Mouse (Mus musculus) ES-E14 (cell line): Measurements from ENCODE around the gene Gnb3. TPM values are rescaled to one million over a fixed set of nuclear protein-coding genes. Genes with fewer than 3 reads are reported as not detected.

Experiments
- DNase-seq: peaks from one replicate; pipeline ENCODE4 v3.0.0-alpha.2; 2013; ENCODE audit warnings: low read depth, low spot score
- H3K27ac ChIP-seq: 2 replicates; pipeline ENCODE4 v1.5.1; 2012; ENCODE audit warnings: low read depth, mild to moderate bottlenecking, low read length, moderate library complexity, mixed read lengths; ENCODE audit not compliant: poor library complexity, insufficient read depth, severe bottlenecking
- H3K36me3 ChIP-seq: 2 replicates; pipeline ENCODE4 v1.6.1; 2012; ENCODE audit warnings: mild to moderate bottlenecking, low read length, moderate library complexity, mixed read lengths; ENCODE audit not compliant: control insufficient read depth, poor library complexity, insufficient read depth, severe bottlenecking
- H3K4me1 ChIP-seq, 2 experiments: fragments of 150-350 bp in 1 of 2; sonication (generic) in 1 of 2; 2 replicates each; pipeline ENCODE4 v1.6.1; 2012; ENCODE audit warnings: low read length in 2 of 2, mild to moderate bottlenecking in 1 of 2, mixed read lengths in 1 of 2; ENCODE audit not compliant: control insufficient read depth in 2 of 2, insufficient read depth in 2 of 2, poor library complexity in 1 of 2
- H3K4me3 ChIP-seq, 2 experiments: fragments of 150-350 bp in 1 of 2; sonication (generic) in 1 of 2; 2 replicates each; pipeline ENCODE4 v1.5.1; 2012; ENCODE audit warnings: low read length in 2 of 2, low read depth in 1 of 2, mild to moderate bottlenecking in 1 of 2, mixed read lengths in 1 of 2; ENCODE audit not compliant: insufficient read depth in 1 of 2, poor library complexity in 1 of 2, severe bottlenecking in 1 of 2
- H3K9ac ChIP-seq: 2 replicates; pipeline ENCODE4 v1.6.1; 2012; ENCODE audit warnings: low read depth, mild to moderate bottlenecking, low read length, mixed read lengths; ENCODE audit not compliant: poor library complexity, insufficient read depth, severe bottlenecking
- H3K9me3 ChIP-seq: fragments of 150-350 bp; sonication (generic); 2 replicates; pipeline ENCODE4 v1.6.1; 2012; ENCODE audit warnings: low read depth, mild to moderate bottlenecking, low read length; ENCODE audit not compliant: control insufficient read depth, insufficient read depth
- CHD2 ChIP-seq: IDR thresholded peaks from 2 replicates; pipeline ENCODE4 v1.6.1; 2014; ENCODE audit warnings: mild to moderate bottlenecking, low read depth, low read length, inconsistent platforms
- HCFC1 ChIP-seq: IDR thresholded peaks from 2 replicates; pipeline ENCODE4 v1.6.1; 2012; ENCODE audit warnings: low read length, inconsistent platforms, borderline replicate concordance; ENCODE audit not compliant: insufficient read depth
- MAFK ChIP-seq: IDR thresholded peaks from 2 replicates; pipeline ENCODE4 v1.6.1; 2014; ENCODE audit warnings: mild to moderate bottlenecking, low read depth, low read length, inconsistent platforms; ENCODE audit not compliant: insufficient read depth
- ZC3H11A ChIP-seq: IDR thresholded peaks from 2 replicates; pipeline ENCODE4 v1.6.1; 2012; ENCODE audit warnings: low read depth, mild to moderate bottlenecking, inconsistent platforms, low read length, borderline replicate concordance
- ZNF384 ChIP-seq: IDR thresholded peaks from 2 replicates; pipeline ENCODE4 v1.6.1; 2012; ENCODE audit warnings: low read depth, low read length, inconsistent platforms
- in situ Hi-C, 2 experiments: fragments of 600-800 bp; cut with MboI; formaldehyde crosslinking; loops; one replicate each; pipeline ENCODE4 v1.15.1; 2025; ENCODE audit warnings: low sequenced_read_pairs in 2 of 2, inconsistent platforms in 1 of 2; ENCODE audit not compliant: unreplicated experiment in 2 of 2
- total RNA-seq: library from RNA; depleted of rRNA; stranded (reverse); fragments of 300-350 nt; gene quantifications from 2 replicates; pipeline ENCODE4 v1.2.3, GENCODE M21; 2012

The Gnb3 gene
- total RNA-seq, 1 experiment, result not detected

DNA sequence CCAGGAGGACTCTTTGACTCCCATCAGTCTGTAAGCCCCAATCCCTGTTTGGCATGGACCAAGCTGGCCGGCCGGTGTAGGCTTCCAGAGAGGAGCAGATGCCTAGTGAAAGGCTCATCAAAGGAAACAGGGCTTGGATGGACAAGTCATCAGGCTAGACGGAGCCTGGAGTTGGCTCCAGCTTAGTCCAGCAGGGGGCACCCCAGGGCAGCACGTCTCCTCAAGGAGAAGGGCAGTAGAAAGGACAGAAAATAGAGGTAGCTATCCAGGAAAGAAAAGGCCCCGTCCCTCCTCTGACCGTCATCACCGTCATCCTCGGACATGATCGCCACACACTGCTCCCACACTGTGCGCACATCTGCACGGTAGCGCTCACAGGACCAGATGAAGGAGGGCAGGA, 19.6 kb upstream of the Gnb3 start:
- peak; percentile 68 for DNase-seq
- TF ChIP-seq ZC3H11A (peak; percentile 53; the same call in 1 of the 2 replicates), HCFC1 (no peak), MAFK (no peak), ZNF384 (no peak), CHD2 (no peak)
- H3K4me1 ChIP-seq, result peaks cover 7 to 44% of the 10 kb centered on the region in 2 experiments
- H3K9me3 ChIP-seq, result no peaks in the 10 kb centered on the region
- H3K27ac ChIP-seq, result no peak overlapping the region
- in situ Hi-C loops, result no loop called here
- no peaks in the 10 kb centered on the region; the same call in 1 of the 2 replicates for H3K36me3 ChIP-seq
- H3K9ac ChIP-seq, result no peak overlapping the region
- H3K4me3 ChIP-seq, result peak overlapping the region in 1 of 2 experiments; percentile 35; a peak in 2 of 4 replicates

GRCm38 (mm10) chr6:124858561-124859318, 18.7 kb upstream of the Gnb3 start:
- no peaks in the 10 kb centered on the region for H3K9me3 ChIP-seq
- TF ChIP-seq MAFK (no peak), CHD2 (no peak), HCFC1 (no peak), ZC3H11A (no peak), ZNF384 (no peak)
- in situ Hi-C loops, result no loop called here
- no peak overlapping the region for H3K27ac ChIP-seq
- no peak overlapping the region for H3K9ac ChIP-seq
- peaks cover 7 to 47% of the 10 kb centered on the region in 2 experiments for H3K4me1 ChIP-seq
- no peak for DNase-seq
- H3K4me3 ChIP-seq, result no peak overlapping the region
- no peaks in the 10 kb centered on the region; the same call in 1 of the 2 replicates for H3K36me3 ChIP-seq

- in situ Hi-C loops, result no loop called here
- Histone ChIP-seq H3K4me1 (peaks cover 7 to 45% of the 10 kb centered on the region in 2 experiments), H3K4me3 (peak overlapping the region; percentile 79 to 81)
Measured at GRCm38 (mm10) chr6:124857840-124858530, 17.9 kb upstream of the Gnb3 start.

DNA sequence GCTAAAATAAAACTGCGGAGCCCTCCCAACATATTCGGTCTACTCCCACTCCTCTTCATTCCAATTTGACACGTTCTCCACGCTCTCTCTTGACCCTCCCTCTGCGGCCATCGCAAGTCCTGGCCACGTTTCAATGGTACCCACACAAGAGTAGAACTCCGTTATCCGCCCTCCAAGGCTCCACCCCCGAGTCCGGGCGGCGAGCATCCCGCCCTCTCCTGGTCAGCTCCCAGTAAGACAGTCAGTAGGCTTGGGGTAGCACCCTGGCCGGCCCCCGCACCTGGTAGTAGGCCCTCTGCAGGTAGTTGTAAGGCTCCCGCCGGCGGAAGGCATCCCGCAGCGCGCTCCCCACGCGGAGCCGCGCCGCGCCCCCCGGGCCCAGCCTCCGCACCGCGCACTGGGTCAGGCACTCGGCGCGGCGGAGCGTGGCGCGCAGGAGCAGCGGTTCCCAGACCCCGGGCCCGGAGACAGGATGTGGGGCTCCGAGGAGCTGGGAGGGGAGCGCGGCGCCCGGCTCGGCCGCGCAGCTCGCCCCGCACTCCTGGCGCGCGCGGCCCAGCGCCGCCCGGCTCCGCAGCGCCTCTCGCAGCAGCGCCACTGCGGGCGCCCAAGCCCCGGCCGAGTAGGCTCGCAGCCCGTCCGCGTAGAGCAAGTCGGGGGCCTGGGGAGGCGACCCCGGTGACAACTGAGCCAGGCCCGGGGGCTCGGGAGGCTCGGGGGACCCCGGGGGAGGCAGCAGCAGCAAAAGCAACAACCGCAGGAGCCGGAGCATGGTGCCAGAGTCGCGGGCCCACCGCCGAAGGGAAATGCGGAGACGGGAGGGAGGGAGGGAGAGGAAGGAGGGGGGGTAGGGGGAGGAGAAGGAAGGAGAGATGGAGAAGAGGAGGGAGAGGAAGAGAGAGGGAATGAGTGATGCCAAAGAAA, 17.1 kb upstream of the Gnb3 start, which contains the start of gene P3h3:
TSS of gene P3h3 (minus strand) at position 837 of the 924 bp plus-strand sequence.
- TF ChIP-seq HCFC1 (peak; percentile 17; the same call in 1 of the 2 replicates), ZC3H11A (no peak)
- DNase-seq, result peak; percentile 75
- peak within 1 kb of the TSS; percentile 87 for H3K9ac ChIP-seq
- in situ Hi-C loops, result no loop called here
- peak within 1 kb of the TSS; percentile 79 to 81 for H3K4me3 ChIP-seq
- no peak within 1 kb of the TSS for H3K27ac ChIP-seq
- peaks cover 7 to 37% of the 10 kb centered on the region in 2 experiments; a peak in 3 of 4 replicates for H3K4me1 ChIP-seq
- no peaks in the 10 kb centered on the region; the same call in 1 of the 2 replicates for H3K36me3 ChIP-seq
- no peaks in the 10 kb centered on the region for H3K9me3 ChIP-seq

More at GRCm38 (mm10) chr6:124857840-124858530, 17.9 kb upstream of the Gnb3 start:
- TF ChIP-seq ZNF384 (no peak), ZC3H11A (no peak), MAFK (no peak), CHD2 (no peak), HCFC1 (no peak)
- Histone ChIP-seq H3K27ac (no peak overlapping the region), H3K36me3 (no peaks in the 10 kb centered on the region; the same call in 1 of the 2 replicates), H3K9ac (peak overlapping the region; percentile 50), H3K9me3 (no peaks in the 10 kb centered on the region)
- no peak for DNase-seq
